Mouse (Mus musculus) adrenal gland, postnatal 10 days (tissue): ENCODE data around the gene Vmn1r191. TPM values are rescaled to one million over a fixed set of nuclear protein-coding genes. Genes with fewer than 3 reads are reported as not detected.
"Not testable (repeated sequence)": the region's sequence is repeated elsewhere in the genome, so short reads cannot be mapped to it uniquely, and the experiment has no call there.

Source experiments
- DNase-seq: peaks from one replicate; pipeline ENCODE4 v3.0.0; 2021; ENCODE audit warnings: mixed read lengths
- long read RNA-seq, 2 experiments: library from polyadenylated mRNA; stranded (forward); transcript quantifications; one replicate each; pipeline ENCODE4 v2.0.0; 2021
- microRNA-seq: library from miRNA; unstranded; fragments of <30 nt; microRNA quantifications from one replicate; pipeline ENCODE4 v1.2.0, GENCODE M21; 2021
- total RNA-seq, 2 experiments: library from RNA; stranded (reverse); gene quantifications; 2 replicates each; pipeline ENCODE4 v1.2.3; 2021

Gene Vmn1r191
- not detected for total RNA-seq
- long read RNA-seq, experiment 1 = 0 reads
- long read RNA-seq, experiment 2 = 0 reads

DNA sequence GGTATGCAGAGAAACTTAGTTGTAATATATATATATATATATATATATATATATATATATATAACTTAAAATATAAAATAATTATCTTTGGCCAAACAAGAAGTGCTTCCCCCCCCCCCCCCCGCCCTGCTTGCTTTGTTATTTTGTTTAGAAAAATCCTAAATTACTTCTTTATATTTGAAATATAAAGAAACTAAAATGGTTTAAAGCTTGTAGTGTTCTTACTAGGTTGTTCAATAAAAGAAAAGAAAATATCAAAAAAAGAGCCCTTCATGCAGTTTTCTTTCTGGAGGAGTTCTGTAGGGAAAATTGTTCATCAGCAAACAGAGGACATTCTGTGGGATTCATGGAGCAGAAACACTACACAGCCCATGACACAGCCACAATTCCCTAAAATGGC, at the start of gene Vmn1r191:
TSS of gene Vmn1r191 (minus strand) at position 101 of the 400 bp plus-strand sequence.
- DNase-seq = no peak

DNA sequence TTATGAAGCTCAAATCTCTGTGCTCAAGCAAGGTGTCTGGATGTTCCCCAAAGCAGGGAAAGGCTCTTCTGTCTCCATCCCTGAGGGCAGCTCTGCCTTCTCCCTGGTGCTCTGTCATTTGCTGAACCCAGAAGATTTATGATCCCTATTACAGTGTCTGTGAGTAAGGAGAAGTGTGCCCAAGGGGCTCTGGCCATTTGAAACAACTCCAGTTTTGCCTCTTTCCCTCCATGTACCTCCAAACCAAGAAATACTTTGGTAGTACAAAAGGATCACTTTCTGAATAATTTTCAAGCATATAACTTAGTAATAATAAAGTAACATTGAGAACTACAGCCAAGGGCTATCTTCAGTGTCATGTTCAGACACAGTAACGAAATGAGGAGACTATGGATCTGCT, 39.3 kb upstream of the Vmn1r191 start, which contains the start of gene Vmn1r193:
TSS of gene Vmn1r193 (minus strand) at position 101 of the 400 bp plus-strand sequence.
- DNase-seq = not testable (repeated sequence)

DNA sequence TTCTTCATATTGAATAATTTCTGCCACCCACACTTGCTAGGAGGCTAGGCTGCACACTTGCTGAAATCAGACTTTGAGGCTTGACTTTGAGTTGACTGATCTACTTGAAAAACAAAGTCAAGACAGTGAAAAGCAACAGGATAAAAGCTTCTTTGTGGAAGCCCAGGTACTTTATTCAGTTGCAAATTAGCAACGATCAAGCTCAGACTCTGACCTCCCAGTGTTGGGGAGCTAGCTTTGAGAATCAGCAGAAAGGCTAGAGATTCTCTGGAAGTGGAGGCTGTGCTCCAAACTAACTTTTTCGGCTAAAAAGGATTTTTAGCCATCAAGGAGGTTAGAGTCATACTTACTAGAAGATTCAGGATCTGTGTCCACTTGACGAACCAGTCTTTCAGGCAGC, 9.0 kb upstream of the Vmn1r191 start:
- DNase-seq = not testable (repeated sequence)

DNA sequence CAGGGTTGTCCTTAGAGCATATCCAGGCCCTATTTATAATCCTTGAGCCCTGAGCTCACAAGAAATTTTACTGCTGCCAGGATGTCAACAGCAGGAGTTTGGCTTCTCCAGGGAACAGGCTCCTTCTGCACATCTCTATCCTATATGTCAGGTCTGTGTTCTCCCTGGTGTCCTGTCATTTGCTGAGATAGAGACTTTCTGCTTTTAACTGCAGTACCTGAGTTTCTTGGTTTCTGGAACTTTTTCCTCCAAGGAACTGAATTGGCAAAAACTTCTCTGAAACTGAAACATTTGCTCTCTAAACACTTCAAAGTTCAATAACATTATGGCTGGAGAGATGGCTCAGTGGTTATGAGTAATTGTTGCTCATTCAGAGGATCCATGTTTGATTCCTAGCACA, 7.3 kb upstream of the Vmn1r191 start, which contains the start of gene Vmn1r192:
TSS of gene Vmn1r192 (minus strand) at position 101 of the 400 bp plus-strand sequence.
- no peak for DNase-seq

DNA sequence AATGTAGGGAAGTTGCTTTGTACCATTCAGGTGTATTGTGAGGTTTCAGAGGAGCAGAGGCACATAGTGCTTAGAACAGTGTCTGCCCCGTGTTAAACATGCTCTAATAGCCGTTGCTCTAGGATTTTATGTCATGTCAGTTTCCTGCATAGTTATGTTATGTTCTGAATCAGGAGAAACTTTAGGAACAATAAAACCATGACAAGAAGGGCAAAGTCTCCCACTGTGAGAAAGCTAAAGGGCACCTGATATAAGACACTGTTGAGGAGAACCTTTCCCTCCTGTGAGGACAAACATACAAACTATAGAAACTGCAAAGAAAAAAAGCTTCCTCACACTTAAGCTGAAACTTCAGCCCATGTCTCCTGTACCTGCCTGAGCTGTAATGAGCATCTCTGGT, 6.6 kb upstream of the Vmn1r191 start:
- no peak for DNase-seq

DNA sequence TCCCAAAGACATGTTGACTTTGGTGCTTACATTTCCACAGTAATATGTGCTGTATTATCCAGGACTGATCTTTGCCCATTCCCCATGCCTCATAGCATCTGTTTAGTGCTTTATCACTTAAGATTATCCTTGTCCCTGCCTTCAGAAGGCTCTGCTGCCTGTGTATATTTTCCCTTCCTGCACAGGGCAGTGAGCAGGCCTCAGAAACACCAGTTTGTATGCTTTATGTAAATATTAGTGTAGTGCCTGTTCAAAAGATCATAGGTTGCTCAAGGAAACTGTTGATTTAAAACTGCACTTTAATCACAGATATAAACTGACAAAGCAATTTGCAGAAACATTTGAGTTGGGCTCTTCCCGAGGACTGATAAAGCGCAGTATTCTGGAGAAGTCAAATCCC, 5.5 kb upstream of the Vmn1r191 start:
- no peak for DNase-seq

DNA sequence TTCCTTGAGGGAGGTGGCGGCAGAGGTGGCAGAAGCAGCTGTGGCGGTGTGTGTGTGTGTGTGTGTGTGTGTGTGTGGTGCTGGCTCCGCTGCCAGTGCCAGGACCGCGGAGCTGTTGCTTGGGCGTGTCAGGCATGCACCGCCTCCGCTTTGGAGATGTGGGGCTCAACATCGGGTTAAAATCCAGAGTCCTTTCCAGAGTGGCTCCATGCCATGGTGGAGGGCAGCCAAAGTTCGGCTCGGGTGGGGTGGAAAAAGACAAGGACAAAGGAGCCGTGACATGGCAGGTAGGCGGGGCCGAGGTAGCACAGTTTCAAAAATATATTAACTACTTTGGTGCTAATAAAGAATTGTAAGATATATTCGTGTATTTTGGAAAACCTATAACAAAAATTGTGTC, 15.4 kb downstream of the Vmn1r191 start:
- no peak for DNase-seq

DNA sequence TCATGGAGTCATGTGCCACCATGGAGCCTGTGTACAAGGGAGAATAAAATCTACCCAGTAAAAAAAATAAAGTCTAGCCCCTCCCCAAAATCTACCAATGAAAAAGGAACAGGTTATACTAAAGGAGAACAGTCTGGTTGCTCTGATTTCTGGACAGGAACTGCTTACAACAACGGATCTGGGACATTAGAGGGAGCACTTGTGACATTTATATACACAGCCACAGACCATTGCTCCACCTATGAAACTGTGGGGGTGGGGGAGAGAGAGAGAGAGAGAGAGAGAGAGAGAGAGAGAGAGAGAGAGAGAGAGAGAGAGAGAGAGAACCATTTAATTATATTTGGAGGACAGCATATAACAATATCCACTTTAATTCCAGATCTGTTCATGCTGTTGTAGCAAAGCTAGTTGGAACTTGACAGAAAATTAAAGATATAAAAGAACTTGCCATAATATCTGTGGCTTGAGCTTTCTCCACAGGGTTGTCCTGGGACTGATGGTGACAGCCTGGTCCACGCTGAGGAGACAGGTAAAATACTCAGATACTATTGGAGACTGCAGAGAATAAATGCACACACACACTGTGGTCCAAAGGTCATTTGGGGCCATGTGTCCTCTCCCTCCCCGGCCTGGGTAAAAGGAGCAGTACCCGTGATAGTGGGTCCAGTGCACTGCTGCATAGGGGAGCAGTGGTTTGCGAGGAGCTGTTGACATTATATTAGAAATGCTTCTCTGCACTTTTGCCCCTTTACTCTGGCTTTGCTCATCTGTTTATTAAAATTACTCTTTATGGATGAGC, 47.1 kb downstream of the Vmn1r191 start:
- not testable (repeated sequence) for DNase-seq

Small RNA genes within 50 kb of the gene (microRNA-seq; reads per million reads assigned to microRNA genes)
- gene Gm23282 = not detected
- gene Gm25084 = not detected

Other genes with a start within 250 kb of the Vmn1r191 start
- gene Zfp184, start 238.9 kb downstream of the Vmn1r191 start, total RNA-seq = 1 to 10 TPM; 2.0 to 2.4 TPM
- not detected for gene Pom121l2, start 202.8 kb downstream of the Vmn1r191 start, total RNA-seq
- not detected for gene Prss16, start 174.2 kb downstream of the Vmn1r191 start, total RNA-seq
- gene Hist1h2ah, start 148.4 kb downstream of the Vmn1r191 start, total RNA-seq = 100 to 1,000 TPM; 239 to 319 TPM
- gene Hist1h2bk, start 148.1 kb downstream of the Vmn1r191 start, total RNA-seq = 100 to 1,000 TPM; 299 to 338 TPM
- gene Hist1h4i, start 142.6 kb downstream of the Vmn1r191 start, total RNA-seq = 100 to 1,000 TPM; 136 to 154 TPM
- gene Hist1h2ag, start 141.0 kb downstream of the Vmn1r191 start, total RNA-seq = 100 to 1,000 TPM; 237 to 260 TPM
- gene Hist1h2bj, start 140.8 kb downstream of the Vmn1r191 start, total RNA-seq = 100 to 1,000 TPM; 170 to 209 TPM
- not detected for gene Vmn1r188, start 99.5 kb downstream of the Vmn1r191 start, total RNA-seq
- not detected for gene Vmn1r189, start 78.1 kb downstream of the Vmn1r191 start, total RNA-seq
- gene Vmn1r192, start 7.2 kb upstream of the Vmn1r191 start, total RNA-seq = not detected
- not detected for gene Vmn1r193, start 39.2 kb upstream of the Vmn1r191 start, total RNA-seq
- gene Vmn1r194, start 60.2 kb upstream of the Vmn1r191 start, total RNA-seq = not detected
- not detected for gene Vmn1r195, start 86.6 kb upstream of the Vmn1r191 start, total RNA-seq
- gene Vmn1r196, start 106.0 kb upstream of the Vmn1r191 start, total RNA-seq = not detected
- not detected for gene Vmn1r197, start 140.6 kb upstream of the Vmn1r191 start, total RNA-seq
- gene Vmn1r198, start 166.4 kb upstream of the Vmn1r191 start, total RNA-seq = not detected
- gene Vmn1r199, start 195.8 kb upstream of the Vmn1r191 start, total RNA-seq = not detected
- not detected for gene Vmn1r200, start 206.4 kb upstream of the Vmn1r191 start, total RNA-seq